Comparison of ENCODE assay signal across 18 mouse cellular contexts in genomic region chr3:153394224-153394623, GRCm38 (mm10).
DNase-seq lines count a peak whose midpoint lies in the region; ATAC-seq and TF ChIP-seq lines count a peak whose summit lies in the region.
"Had no signal": no experiment of that assay in that cellular context is flagged by ENCODE, and none has a peak within 500 bp of the region (broad histone marks: within the 10 kb centered on the region; RNA-seq: fewer than 3 reads in every experiment).

No protein-coding gene starts in this region.

- no peak overlapping the region for H3K4me3 ChIP-seq in lung, embryonic 14.5 days (ENCODE audit: low read depth, low read length)
- no peak overlapping the region for H3K4me3 ChIP-seq in lung, embryonic 16.5 days (ENCODE audit: low read length)
- H3K4me3 ChIP-seq: embryonic facial prominence, embryonic 10.5 days; embryonic facial prominence, embryonic 12.5 days; forebrain, embryonic 13.5 days; forebrain, embryonic 15.5 days had no signal

- H3K27me3 ChIP-seq in lung, embryonic 14.5 days (ENCODE audit: insufficient read depth, low read length): no peaks in the 10 kb centered on the region
- no peaks in the 10 kb centered on the region for H3K27me3 ChIP-seq in lung, embryonic 16.5 days (ENCODE audit: control insufficient read depth, insufficient read depth, low read depth, low read length)
- H3K27me3 ChIP-seq: CH12.LX; embryonic facial prominence, embryonic 12.5 days; forebrain, embryonic 13.5 days; forebrain, embryonic 15.5 days; Patski had no signal

- H3K36me3 ChIP-seq in lung, embryonic 14.5 days (ENCODE audit: insufficient read depth): no peaks in the 10 kb centered on the region
- H3K36me3 ChIP-seq in lung, embryonic 16.5 days (ENCODE audit: control insufficient read depth, insufficient read depth, low read length): no peaks in the 10 kb centered on the region
- H3K36me3 ChIP-seq: embryonic facial prominence, embryonic 12.5 days; forebrain, embryonic 15.5 days had no signal

- 70% methylated on average over 9 of the region's 9 CpGs for WGBS in lung, embryonic 14.5 days
- WGBS in lung, embryonic 16.5 days: 66% methylated on average over 9 of the region's 9 CpGs

- H3K4me1 ChIP-seq in lung, embryonic 14.5 days (ENCODE audit: insufficient read depth): no peaks in the 10 kb centered on the region
- peaks cover 6% of the 10 kb centered on the region; the same call in 1 of the 2 replicates for H3K4me1 ChIP-seq in lung, embryonic 16.5 days (replicated peaks; ENCODE audit: control insufficient read depth, insufficient read depth, low read length)
- H3K4me1 ChIP-seq: forebrain, embryonic 13.5 days had no signal

- H3K27ac ChIP-seq in lung, embryonic 14.5 days (ENCODE audit: low read depth): no peak overlapping the region
- H3K27ac ChIP-seq in lung, embryonic 16.5 days (ENCODE audit: low read length): no peak overlapping the region
- H3K27ac ChIP-seq: embryonic facial prominence, embryonic 10.5 days; embryonic facial prominence, embryonic 12.5 days; forebrain, embryonic 13.5 days; forebrain, embryonic 15.5 days had no signal

- peak; percentile 56; the same call in 1 of the 2 replicates for ATAC-seq in lung, embryonic 14.5 days (ENCODE audit: insufficient read depth)
- ATAC-seq in lung, embryonic 16.5 days (ENCODE audit: low read depth): peak; percentile 84
- peak; percentile 21; the same call in 1 of the 2 replicates for ATAC-seq in megakaryocyte, adult 5-6 weeks (ENCODE audit: poor library complexity, severe bottlenecking)
- ATAC-seq: activated CD4-positive, CD25-positive, alpha-beta regulatory T cell, adult 4 months; CD4-positive, CD25-positive, alpha-beta regulatory T cell, adult 4 months; forebrain, embryonic 13.5 days; forebrain, embryonic 15.5 days; Patski had no signal

- no peaks in the 10 kb centered on the region; the same call in 1 of the 2 replicates for H3K9me3 ChIP-seq in lung, embryonic 14.5 days (ENCODE audit: low read depth, low read length)
- no peaks in the 10 kb centered on the region for H3K9me3 ChIP-seq in lung, embryonic 16.5 days (ENCODE audit: control insufficient read depth, low read length)
- H3K9me3 ChIP-seq: embryonic facial prominence, embryonic 12.5 days; forebrain, embryonic 13.5 days; forebrain, embryonic 15.5 days had no signal

- no peak overlapping the region for H3K9ac ChIP-seq in lung, embryonic 14.5 days
- no peak overlapping the region for H3K9ac ChIP-seq in lung, embryonic 16.5 days (ENCODE audit: low read length)
- H3K9ac ChIP-seq: embryonic facial prominence, embryonic 12.5 days; forebrain, embryonic 13.5 days; forebrain, embryonic 15.5 days had no signal

- no peak for TF ChIP-seq CTCF in lung, embryonic 14.5 days (IDR thresholded peaks at IDR 0.05; ENCODE audit: low read depth)

- DNase-seq in lung, embryonic 14.5 days: peak; percentile 32
- DNase-seq in lung, postnatal 36 days: no peak
- DNase-seq in lung, postnatal 25 days (ENCODE audit: low spot score): no peak
- DNase-seq: adrenal gland, adult 8-10 months; adrenal gland, postnatal 14 days; adrenal gland, postnatal 36 days; B cell, adult 2 months; cerebellum, adult 9-10 months had no signal

- H3K4me2 ChIP-seq in lung, embryonic 14.5 days: no peak overlapping the region
- H3K4me2 ChIP-seq in lung, embryonic 16.5 days (ENCODE audit: low read depth, low read length): no peak overlapping the region
- H3K4me2 ChIP-seq: embryonic facial prominence, embryonic 12.5 days; forebrain, embryonic 13.5 days; forebrain, embryonic 15.5 days had no signal

Comparison
In these comparisons a context has a peak if more than half of its experiments do, and no peak if none do; other contexts are left out.
1. ATAC-seq: peak in every context shown above with its lines; median percentile 84 in lung, embryonic 16.5 days; 56 in lung, embryonic 14.5 days; 21 in megakaryocyte, adult 5-6 weeks.